Mouse (Mus musculus) cortical plate, adult 2 months (tissue): ENCODE data around the gene Wnt9a.

Experiments
- CTCF ChIP-seq: fragments of 200-500 bp; IDR thresholded peaks from 2 replicates; pipeline ENCODE4 v1.5.1; 2011; ENCODE audit warnings: mild to moderate bottlenecking, control low read depth, low read length; ENCODE audit not compliant: insufficient read depth; ENCODE audit errors: extremely low read depth
- POLR2A ChIP-seq: fragments of 200-500 bp; IDR thresholded peaks from 2 replicates; pipeline ENCODE4 v1.6.1; 2011; ENCODE audit warnings: mild to moderate bottlenecking, low read length, control low read depth; ENCODE audit not compliant: insufficient read depth; ENCODE audit errors: extremely low read depth

DNA sequence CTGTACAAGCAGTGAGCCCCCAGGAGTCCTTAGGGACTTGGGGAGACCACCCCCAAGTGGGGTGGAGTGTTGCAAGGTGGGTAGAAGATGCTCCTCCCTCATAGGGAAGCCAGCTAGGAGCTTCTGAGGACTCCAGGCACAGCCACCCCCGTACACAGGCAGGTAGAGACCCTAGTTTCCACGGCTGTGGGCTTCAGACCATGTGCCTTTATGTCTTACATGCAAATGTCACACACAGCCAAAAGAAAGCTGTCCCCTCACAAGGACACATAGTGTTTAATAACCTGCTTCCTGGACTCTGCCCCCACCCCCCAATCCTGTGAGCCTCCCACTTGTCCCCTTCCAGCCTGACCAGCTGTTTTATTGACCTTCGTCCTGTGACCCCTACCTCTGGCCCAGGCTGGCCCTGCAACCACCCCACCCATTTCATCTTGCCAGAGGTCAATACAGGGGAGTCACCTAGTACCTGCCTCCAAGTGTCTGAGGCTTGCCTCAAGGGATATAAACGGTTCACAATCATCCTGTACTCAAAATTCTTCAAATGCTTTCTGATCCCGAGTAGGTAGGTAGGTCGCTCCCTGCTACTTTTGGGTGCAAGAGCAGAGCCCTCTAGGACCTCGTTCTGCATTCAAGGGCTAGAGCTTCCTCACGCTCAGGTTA, 41.4 kb upstream of the Wnt9a start:
- no peak for TF ChIP-seq POLR2A
- TF ChIP-seq CTCF, result no peak
